Mouse (Mus musculus) limb, embryonic 11.5 days (tissue): ENCODE data around the gene Fam136a. TPM values are rescaled to one million over a fixed set of nuclear protein-coding genes. Genes with fewer than 3 reads are reported as not detected.

Experiments used
- ATAC-seq: fragments of 200-750 bp; cut with Nextera tagmentation; 2 replicates; pipeline ENCODE4 v1.8.0; 2017; ENCODE audit warnings: low read depth; ENCODE audit not compliant: insufficient number of reproducible peaks, low FRiP score, low TSS enrichment
- DNase-seq: peaks from one replicate; pipeline ENCODE4 v3.0.0-alpha.2; 2015; ENCODE audit warnings: low spot score
- H3K27ac ChIP-seq: fragments of 300-500 bp; sonication (generic); replicated peaks from 2 replicates; pipeline ENCODE4 v1.5.1; 2014; ENCODE audit warnings: low read depth, mild to moderate bottlenecking, low read length
- H3K27me3 ChIP-seq: fragments of 300-500 bp; sonication (generic); 2 replicates; pipeline ENCODE4 v1.6.1; 2014; ENCODE audit warnings: mild to moderate bottlenecking, low read length, mixed read lengths; ENCODE audit not compliant: control insufficient read depth, insufficient read depth
- H3K36me3 ChIP-seq: fragments of 300-500 bp; sonication (generic); 2 replicates; pipeline ENCODE4 v1.6.1; 2014; ENCODE audit warnings: mild to moderate bottlenecking, low read length, moderate library complexity, mixed read lengths; ENCODE audit not compliant: control insufficient read depth, insufficient read depth
- H3K4me1 ChIP-seq: fragments of 300-500 bp; sonication (generic); 2 replicates; pipeline ENCODE4 v1.6.1; 2014; ENCODE audit warnings: low read length, mixed read lengths; ENCODE audit not compliant: control insufficient read depth, insufficient read depth
- H3K4me2 ChIP-seq: fragments of 300-500 bp; sonication (generic); 2 replicates; pipeline ENCODE4 v1.6.1; 2014; ENCODE audit warnings: low read depth, mild to moderate bottlenecking, moderate library complexity; ENCODE audit not compliant: severe bottlenecking
- H3K4me3 ChIP-seq: fragments of 300-500 bp; sonication (generic); 2 replicates; pipeline ENCODE4 v1.5.1; 2014; ENCODE audit warnings: low read depth, low read length
- H3K9ac ChIP-seq: fragments of 300-500 bp; sonication (generic); 2 replicates; pipeline ENCODE4 v1.6.1; 2014; ENCODE audit warnings: mild to moderate bottlenecking, low read length
- H3K9me3 ChIP-seq: fragments of 300-500 bp; sonication (generic); 2 replicates; pipeline ENCODE4 v1.6.1; 2016; ENCODE audit warnings: low read length; ENCODE audit not compliant: control insufficient read depth
- WGBS: fragments of 180-500 bp; shearing (Covaris S2); extraction: QIAGEN DNeasy Blood & Tissue Kit; methylation state at CpG from one replicate; pipeline ENCODE4 v1.1.7; 2014; 5-methylcytosine and 5-hydroxymethylcytosine counted together
- polyA plus RNA-seq: library from polyadenylated mRNA; unstranded; fragments of >200 nt; fragmentation: Nextera tagmentation; extraction: Ambion mirVana; gene quantifications from 2 replicates; pipeline ENCODE4 v1.2.1, GENCODE M21; 2014

Fam136a gene
- polyA plus RNA-seq, 1 experiment from 2014 or later = 171 TPM

DNA sequence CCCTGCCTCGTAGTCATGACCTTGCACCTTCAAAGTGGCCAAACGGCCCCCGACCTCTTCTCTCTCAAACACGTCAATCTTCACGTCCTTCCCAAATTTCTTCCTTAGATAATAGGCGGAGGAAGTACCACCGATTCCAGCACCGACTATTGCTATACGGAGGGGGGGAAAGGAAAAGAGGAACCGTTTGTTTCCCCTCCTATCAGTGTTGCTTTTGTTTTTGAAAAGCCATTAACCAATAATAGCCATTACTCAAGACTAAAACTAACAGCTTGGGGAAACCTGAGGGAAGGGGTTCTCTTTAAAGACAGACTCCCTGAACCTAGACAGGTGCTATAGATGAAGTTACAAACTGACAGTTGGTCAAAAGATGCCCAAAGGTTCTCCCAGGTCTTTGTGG lies 30.5 kb downstream of the Fam136a start:
- Histone ChIP-seq H3K4me3 (peak overlapping the region; percentile 91), H3K9me3 (no peaks in the 10 kb centered on the region), H3K4me2 (peak overlapping the region; percentile 53), H3K36me3 (peaks cover 9% of the 10 kb centered on the region; the same call in 1 of the 2 replicates), H3K9ac (peak overlapping the region; percentile 79; the same call in 1 of the 2 replicates), H3K27me3 (no peaks in the 10 kb centered on the region), H3K27ac (no peak overlapping the region), H3K4me1 (peaks cover 2% of the 10 kb centered on the region; the same call in 1 of the 2 replicates)
- ATAC-seq (no peak), DNase-seq (no peak)
- WGBS = 39% methylated on average over 10 of the region's 10 CpGs

DNA sequence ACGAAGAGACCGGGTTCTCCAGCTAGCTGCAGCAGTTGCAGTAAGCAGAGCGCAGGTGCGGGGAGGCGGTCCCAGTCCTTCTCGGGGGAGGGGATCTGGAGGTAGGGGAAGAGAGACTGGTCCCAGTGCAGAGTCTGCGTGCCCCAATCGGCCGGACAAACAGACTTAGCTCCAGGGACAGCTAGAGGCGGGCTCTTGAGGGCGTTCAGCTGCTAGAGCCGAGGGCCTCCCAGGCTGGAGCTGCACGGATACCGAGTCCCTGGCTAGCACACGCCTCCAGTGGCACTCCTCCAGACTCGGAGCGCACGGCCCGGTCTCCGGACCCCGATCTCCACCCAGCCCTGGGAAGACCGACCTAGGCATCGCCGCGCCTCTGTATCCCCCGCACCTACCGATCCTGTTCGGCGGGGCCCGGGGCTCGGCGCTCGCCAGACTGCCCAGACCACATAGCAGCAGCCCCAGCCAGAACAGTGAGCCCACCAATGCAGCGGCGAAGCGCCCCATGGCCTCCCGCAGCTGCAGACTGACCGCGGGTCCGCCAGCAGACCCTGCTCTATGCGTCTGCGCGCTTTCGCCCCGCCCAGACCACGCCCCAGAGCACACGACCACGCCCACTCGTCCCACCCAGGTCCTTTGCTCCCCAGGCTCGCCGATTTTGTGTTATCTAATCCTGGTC lies 31.3 kb downstream of the Fam136a start, which contains the start of gene Pcyox1:
Gene Pcyox1 (minus strand): TSS at position 574 of the 676 bp plus-strand sequence.
- peak within 1 kb of the TSS; percentile 53 for H3K4me2 ChIP-seq
- H3K27me3 ChIP-seq = no peaks in the 10 kb centered on the region
- H3K36me3 ChIP-seq = peaks cover 2% of the 10 kb centered on the region; the same call in 1 of the 2 replicates
- peak; percentile 91 for DNase-seq
- peaks cover 2% of the 10 kb centered on the region; the same call in 1 of the 2 replicates for H3K4me1 ChIP-seq
- peak within 1 kb of the TSS; percentile 61 for H3K27ac ChIP-seq
- ATAC-seq = peak; percentile 93
- H3K4me3 ChIP-seq = peak within 1 kb of the TSS; percentile 91
- H3K9me3 ChIP-seq = no peaks in the 10 kb centered on the region
- H3K9ac ChIP-seq = peak within 1 kb of the TSS; percentile 79
- 0% methylated on average over 50 of the region's 51 CpGs for WGBS

DNA sequence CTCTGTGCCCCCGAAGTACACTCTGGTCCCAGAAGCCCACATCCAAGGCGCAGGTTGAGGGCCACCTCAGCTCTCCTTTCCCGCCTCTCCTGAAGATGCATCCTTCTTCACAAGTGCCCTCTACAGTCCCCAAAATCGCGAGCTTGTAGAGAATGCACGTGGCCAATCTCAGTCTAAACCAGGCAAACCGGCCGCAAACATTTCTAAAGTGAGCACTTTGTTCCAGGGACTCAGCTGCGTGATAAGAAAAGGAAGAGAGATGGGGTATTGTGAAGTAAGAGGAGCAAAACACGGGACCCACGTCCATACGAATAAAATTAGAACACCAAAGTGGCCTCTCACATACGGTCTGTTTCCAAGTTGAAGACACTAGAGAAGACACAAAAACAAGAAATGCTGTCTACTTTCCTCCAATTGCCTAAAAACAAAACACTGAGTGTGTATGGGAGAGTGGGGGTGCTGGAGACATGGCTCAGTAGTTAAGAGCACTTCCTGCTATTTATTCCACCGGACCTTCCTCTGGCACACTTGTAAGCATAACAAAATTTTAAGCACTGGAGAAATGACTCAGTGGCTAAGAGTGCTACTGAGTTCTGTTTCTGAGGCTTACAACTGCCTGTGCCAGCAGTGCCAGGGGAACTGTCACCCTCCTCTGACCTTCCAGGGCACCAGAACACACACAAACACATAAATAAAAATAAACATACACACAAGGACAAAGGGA lies 32.0 kb downstream of the Fam136a start:
- Histone ChIP-seq H3K36me3 (no peaks in the 10 kb centered on the region), H3K4me1 (peaks cover 2% of the 10 kb centered on the region; the same call in 1 of the 2 replicates), H3K4me2 (peak overlapping the region; percentile 53), H3K9me3 (no peaks in the 10 kb centered on the region), H3K27ac (peak overlapping the region; percentile 61), H3K4me3 (peak overlapping the region; percentile 91), H3K27me3 (no peaks in the 10 kb centered on the region), H3K9ac (peak overlapping the region; percentile 79)
- no peak for DNase-seq
- 8% methylated on average over 14 of the region's 14 CpGs for WGBS
- no peak for ATAC-seq

DNA sequence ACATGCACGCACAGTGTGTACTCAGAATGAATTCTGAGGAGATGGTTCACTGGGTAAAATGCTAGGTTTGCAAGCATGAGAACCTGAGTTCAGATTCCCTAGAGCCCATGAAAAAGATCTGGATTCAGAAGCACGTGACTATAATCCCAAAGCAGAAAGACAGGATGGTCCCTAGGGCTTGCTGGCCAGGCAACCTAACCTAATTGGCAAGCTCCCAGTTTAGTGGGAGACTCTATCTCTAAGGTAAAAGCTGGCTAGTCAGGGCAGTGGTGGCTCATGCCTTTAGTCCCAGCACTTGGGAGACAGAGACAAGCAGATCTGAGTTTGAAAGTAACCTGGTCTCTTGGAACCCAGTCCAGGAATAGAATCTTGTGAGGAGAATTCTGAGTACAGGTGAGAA lies 33.5 kb downstream of the Fam136a start:
- peaks cover 2% of the 10 kb centered on the region; the same call in 1 of the 2 replicates for H3K4me1 ChIP-seq
- H3K4me3 ChIP-seq = no peak overlapping the region
- ATAC-seq = no peak
- 78% methylated on average over 2 of the region's 2 CpGs for WGBS
- no peaks in the 10 kb centered on the region for H3K27me3 ChIP-seq
- no peak overlapping the region for H3K9ac ChIP-seq
- no peaks in the 10 kb centered on the region for H3K36me3 ChIP-seq
- DNase-seq = no peak
- H3K4me2 ChIP-seq = no peak overlapping the region
- no peak overlapping the region for H3K27ac ChIP-seq
- H3K9me3 ChIP-seq = no peaks in the 10 kb centered on the region

DNA sequence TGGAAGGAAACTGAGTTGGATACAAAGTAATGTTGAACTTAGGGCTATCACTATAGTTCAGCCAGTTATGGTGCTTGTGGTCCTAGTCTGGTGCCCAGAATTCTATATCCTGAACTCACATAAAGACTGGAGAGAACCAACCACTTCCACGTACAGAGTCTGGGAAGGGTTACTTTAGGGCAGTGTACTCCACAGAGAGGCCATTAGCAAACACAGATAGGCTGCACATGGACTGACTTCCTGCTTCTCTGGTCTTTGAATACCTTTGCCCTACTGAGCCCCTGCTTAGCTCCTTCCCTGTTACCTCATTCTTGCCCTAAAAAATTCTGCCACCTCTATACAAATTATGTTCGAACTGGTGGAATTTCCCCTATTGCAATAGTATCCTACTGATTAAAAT lies 34.5 kb downstream of the Fam136a start:
- Histone ChIP-seq H3K9me3 (no peaks in the 10 kb centered on the region), H3K27ac (no peak overlapping the region), H3K9ac (no peak overlapping the region), H3K4me3 (no peak overlapping the region), H3K4me2 (no peak overlapping the region), H3K36me3 (no peaks in the 10 kb centered on the region), H3K27me3 (no peaks in the 10 kb centered on the region), H3K4me1 (peaks cover 2% of the 10 kb centered on the region; the same call in 1 of the 2 replicates)
- no peak for DNase-seq
- ATAC-seq = no peak
- WGBS = 79% methylated on average over 2 of the region's 2 CpGs

DNA sequence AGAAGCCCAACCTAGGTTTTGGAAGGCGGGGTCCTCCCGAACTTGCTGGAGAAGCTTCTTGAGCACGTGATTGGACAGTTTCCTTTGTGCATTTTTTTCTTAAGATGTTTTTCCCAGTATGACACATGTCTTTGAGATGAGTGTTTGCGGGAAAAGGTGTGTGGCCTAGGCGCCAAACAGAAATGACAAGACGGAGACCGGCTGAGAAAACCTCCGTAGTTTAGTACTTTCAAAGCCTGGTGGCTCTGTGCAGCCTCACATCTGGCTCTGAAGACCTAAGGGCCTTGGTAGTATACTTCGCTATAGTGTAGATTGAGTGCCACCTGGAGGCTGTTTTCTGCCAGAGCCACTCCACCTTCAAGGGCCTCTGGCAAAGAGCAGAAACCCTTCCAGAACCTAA lies 35.5 kb downstream of the Fam136a start:
- Histone ChIP-seq H3K36me3 (no peaks in the 10 kb centered on the region), H3K27ac (no peak overlapping the region), H3K4me2 (peak overlapping the region; percentile 29), H3K9ac (peak overlapping the region; percentile 1; the same call in 1 of the 2 replicates), H3K9me3 (no peaks in the 10 kb centered on the region), H3K4me3 (peak overlapping the region; percentile 19), H3K4me1 (peaks cover 2% of the 10 kb centered on the region; the same call in 1 of the 2 replicates), H3K27me3 (no peaks in the 10 kb centered on the region)
- 7% methylated on average over 9 of the region's 9 CpGs for WGBS
- ATAC-seq = peak; percentile 24; the same call in 1 of the 2 replicates
- DNase-seq = peak; percentile 82

DNA sequence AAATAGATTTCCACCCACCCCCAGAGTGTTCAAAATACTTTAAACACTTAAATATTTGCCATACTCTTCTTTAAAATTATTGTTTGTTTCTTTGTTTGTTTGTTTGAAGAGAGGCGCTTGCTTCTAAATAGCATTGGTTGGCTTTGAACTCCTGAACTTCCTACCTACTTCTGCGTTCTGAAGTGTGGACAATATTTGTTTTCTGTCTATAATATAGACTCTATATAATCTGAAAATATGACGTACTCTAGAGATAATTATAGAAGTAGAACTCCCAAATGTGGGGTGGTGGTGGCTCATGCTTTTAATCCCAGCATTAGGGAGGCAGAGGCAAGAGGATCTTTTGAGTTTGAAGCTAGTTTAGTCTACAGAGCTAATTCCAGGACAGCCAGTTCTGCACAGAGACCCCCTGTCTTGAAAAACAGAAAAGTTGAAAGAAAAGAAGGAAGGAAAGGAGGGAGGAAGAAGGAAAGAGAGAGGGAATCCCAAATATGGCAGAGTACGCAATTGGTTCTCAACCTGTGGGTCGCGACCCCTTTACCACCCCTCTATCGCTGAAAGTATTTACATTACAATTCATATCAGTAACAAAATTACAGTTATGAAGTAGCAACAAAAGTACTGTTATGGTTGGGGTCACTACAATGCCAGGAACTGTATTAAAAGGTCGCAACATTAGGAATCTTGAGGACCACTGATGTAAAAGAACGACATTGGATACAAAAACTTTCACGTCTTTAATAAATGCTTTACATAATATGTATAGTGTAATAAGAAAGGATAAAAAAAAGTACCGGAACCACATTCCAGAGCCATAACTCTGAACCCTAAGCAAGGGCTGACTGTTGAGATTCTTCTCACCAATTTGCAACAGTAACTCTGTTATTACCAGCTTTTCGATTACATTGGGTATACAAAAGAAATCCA lies 37.5 kb downstream of the Fam136a start:
- H3K4me1 ChIP-seq = 0 out of 2 replicates have a peak, but pooled peaks cover 2% of the 10 kb centered on the region
- no peaks in the 10 kb centered on the region for H3K9me3 ChIP-seq
- WGBS = 40% methylated on average over 12 of the region's 12 CpGs
- peaks cover 3% of the 10 kb centered on the region for H3K36me3 ChIP-seq
- peak; percentile 27 for DNase-seq
- ATAC-seq = no peak
- H3K27ac ChIP-seq = no peak overlapping the region
- H3K9ac ChIP-seq = no peak overlapping the region
- no peaks in the 10 kb centered on the region for H3K27me3 ChIP-seq
- peak overlapping the region; percentile 54 for H3K4me3 ChIP-seq
- peak overlapping the region; percentile 13; the same call in 1 of the 2 replicates for H3K4me2 ChIP-seq
